Mouse (Mus musculus) ovary, postnatal 10 days (tissue): ENCODE data around the gene Grpel1.

Experiments
- DNase-seq: peaks from one replicate; pipeline ENCODE4 v3.0.0; 2022; ENCODE audit warnings: low spot score

Gene Grpel1

DNA sequence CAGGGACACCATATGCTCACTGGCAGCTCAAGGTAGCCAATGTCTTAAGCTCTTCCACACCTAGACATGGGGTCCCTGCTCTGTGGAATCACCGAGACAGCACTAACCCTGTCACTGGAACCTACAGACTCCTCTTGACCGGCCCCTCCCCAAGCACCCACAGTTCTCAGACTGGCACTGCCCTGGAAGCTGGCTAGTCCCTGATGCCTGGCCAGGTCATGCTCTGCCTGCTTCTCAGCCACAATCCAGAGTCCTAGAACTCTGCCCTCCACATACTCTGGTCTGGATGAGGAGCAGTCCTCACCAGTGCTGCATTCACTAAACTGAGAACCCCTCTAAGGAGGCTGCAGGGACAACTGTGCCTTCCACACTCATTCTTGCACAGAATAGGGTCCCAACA lies 46.2 kb downstream of the Grpel1 start:
- DNase-seq = no peak

DNA sequence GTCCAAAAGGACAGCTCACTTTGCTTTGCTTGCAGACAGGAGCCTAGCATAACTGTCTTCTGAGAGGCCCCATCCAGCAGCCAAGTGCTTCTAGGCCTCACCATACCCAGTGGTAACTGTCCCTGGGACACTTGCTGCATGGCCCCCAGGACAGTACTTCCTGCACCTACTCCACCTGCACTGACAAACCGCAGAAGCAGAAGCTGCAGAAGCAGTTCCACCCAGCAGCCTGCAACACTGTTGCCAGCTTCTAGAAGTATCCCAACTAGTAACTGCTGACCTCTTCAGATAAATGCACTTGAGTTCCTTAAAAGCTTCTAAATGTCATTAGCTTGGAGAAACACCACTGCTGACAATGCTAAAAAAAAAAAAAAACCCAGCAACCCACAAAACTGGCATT lies 50.3 kb downstream of the Grpel1 start:
- no peak for DNase-seq

DNA sequence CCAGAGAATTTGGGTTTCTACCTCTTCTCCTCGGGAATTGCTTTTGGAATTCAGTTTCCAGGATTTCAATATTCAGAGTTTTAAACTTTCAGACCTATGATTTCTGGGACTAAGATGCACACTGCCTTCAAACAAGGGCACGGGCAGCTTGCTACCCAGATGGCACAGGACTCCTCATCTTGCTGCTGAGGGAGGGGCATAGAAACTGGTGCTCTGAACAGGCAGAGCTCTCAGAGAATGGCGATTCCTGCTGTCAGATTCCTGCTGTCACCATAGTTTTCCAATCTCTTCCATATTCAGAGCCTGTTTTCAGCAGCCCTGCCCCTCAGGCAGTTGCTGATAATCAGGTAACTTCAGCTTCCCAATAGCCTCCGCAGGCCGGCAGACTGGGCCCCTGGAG lies 50.8 kb downstream of the Grpel1 start:
- DNase-seq = no peak

DNA sequence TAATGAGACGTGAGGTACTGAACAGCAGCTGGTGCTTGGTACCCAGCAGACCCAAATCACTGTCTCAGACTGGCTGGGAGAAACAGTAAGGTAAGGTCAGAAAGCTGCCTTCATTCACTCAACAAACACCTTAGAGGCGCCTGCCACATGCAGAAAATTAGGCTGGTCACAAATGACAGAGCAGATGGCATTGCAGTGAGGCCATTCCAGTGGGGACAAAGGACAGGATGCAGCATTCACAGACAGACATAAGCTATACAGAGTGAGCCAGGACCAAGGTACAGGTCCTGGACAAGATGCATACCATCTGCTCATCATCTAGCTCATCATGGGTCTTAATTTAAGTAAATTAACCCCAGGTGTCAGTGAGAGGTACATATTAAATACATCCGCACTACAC lies 52.8 kb downstream of the Grpel1 start:
- DNase-seq = no peak

DNA sequence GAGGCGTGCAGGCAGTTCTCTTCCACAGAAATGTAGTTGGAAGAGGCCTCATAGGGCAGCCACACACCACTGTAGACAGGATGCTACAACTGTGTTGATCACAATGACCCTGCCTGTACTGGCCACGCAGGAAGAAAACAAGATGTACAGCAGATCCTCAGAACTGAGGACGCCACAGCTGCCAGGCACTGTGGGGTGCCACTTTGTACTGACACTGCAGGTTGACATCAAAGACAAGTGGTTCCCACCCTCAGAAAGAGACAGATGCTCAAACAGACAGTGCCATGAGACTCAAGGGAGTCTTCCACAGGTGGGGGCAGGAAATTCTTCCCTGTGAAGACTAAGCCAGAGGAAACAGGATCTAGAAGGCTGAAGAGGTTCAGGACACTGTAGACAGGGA lies 55.0 kb downstream of the Grpel1 start:
- no peak for DNase-seq

DNA sequence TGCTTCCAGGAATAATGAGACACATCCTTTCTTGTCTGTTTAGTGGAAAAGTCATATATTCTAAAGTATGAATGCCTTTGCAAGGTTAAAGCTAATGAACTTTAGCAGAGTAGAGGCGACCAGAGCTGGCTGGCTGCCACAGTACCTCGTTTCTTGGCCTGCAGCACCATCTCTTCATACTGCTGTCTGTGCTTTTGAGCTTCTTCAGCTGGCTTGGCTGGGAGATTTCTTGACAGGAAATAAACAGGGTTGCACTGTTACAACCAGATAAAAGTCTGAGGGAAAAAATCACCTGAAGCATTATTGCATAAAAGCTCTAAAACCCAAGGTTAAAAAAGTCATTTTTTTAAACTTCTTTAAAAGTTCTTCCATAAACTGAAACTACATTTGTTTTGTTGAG lies 58.0 kb downstream of the Grpel1 start:
- DNase-seq = no peak

DNA sequence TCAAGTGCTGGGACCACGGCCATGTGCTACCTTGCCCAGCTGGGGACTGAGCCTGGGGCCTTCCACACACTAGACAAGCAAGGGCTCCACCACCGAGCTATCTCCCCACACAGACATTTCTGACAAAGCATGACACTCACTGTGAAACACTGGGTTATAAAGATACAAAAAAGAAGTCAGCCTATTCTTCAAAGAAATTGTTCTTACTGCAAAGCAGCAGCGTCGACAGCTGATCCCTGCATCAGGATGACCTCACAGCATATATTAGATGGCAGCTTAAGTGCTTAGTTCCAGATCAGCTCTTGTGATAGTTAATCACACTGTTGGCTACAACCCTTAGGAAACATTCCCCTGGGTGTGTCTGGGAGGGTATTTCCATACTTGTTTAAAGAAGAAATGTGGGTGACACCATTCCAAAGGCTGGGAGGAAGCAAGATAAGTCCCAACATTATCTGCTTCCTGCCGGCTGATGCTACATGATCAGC lies 58.5 kb downstream of the Grpel1 start:
- DNase-seq = no peak
